Mouse (Mus musculus) heart, embryonic 14.5 days (tissue): ENCODE measurements around the gene Lbp. TPM values are rescaled to one million over a fixed set of nuclear protein-coding genes. Genes with fewer than 3 reads are reported as not detected.

Experiments used
- polyA plus RNA-seq: library from polyadenylated mRNA; unstranded; fragments of >200 nt; fragmentation: Nextera tagmentation; extraction: Ambion mirVana; gene quantifications from 2 replicates; pipeline ENCODE4 v1.2.1, GENCODE M21; 2014

The Lbp gene
- polyA plus RNA-seq, 1 experiment from 2014 or later, result 18.0 TPM

Other genes starting within 250 kb of the Lbp start
- 140 and 160 TPM in 2 replicates for gene Tgm2, start 160.1 kb upstream of the Lbp start, polyA plus RNA-seq
- gene D630003M21Rik, start 77.3 kb upstream of the Lbp start, polyA plus RNA-seq, result 1.2 and 1.3 TPM in 2 replicates
- not detected in 2 replicates for gene Bpi, start 48.4 kb upstream of the Lbp start, polyA plus RNA-seq
- 0.23 and 0.45 TPM in 2 replicates for gene Snhg11, start 69.1 kb downstream of the Lbp start, polyA plus RNA-seq
- gene Ralgapb, start 103.4 kb downstream of the Lbp start, polyA plus RNA-seq, result 13.8 and 17.8 TPM in 2 replicates
- gene Adig, start 196.1 kb downstream of the Lbp start, polyA plus RNA-seq, result not detected in 2 replicates
- gene Arhgap40, start 206.3 kb downstream of the Lbp start, polyA plus RNA-seq, result 0.15 TPM in 1 of 2 replicates, not detected in the other